Mouse (Mus musculus) small intestine, adult 2 months (tissue): Measurements from ENCODE around the gene Zswim1.
A peak's percentile ranks its signal among the peaks of the same experiment; 100 is the strongest.

Experiments used
- CTCF ChIP-seq: fragments of 200-500 bp; IDR thresholded peaks from 2 replicates; pipeline ENCODE4 v1.5.1; 2012; ENCODE audit warnings: low read depth, mild to moderate bottlenecking, control low read depth, inconsistent platforms, low read length, moderate library complexity, mixed read lengths; ENCODE audit not compliant: insufficient replicate concordance, insufficient read length; ENCODE audit errors: extremely low read depth
- POLR2A ChIP-seq: fragments of 200-500 bp; IDR thresholded peaks from 2 replicates; pipeline ENCODE4 v1.6.1; 2012; ENCODE audit warnings: low read depth, mild to moderate bottlenecking, control low read depth, inconsistent platforms, low read length, moderate library complexity

DNA sequence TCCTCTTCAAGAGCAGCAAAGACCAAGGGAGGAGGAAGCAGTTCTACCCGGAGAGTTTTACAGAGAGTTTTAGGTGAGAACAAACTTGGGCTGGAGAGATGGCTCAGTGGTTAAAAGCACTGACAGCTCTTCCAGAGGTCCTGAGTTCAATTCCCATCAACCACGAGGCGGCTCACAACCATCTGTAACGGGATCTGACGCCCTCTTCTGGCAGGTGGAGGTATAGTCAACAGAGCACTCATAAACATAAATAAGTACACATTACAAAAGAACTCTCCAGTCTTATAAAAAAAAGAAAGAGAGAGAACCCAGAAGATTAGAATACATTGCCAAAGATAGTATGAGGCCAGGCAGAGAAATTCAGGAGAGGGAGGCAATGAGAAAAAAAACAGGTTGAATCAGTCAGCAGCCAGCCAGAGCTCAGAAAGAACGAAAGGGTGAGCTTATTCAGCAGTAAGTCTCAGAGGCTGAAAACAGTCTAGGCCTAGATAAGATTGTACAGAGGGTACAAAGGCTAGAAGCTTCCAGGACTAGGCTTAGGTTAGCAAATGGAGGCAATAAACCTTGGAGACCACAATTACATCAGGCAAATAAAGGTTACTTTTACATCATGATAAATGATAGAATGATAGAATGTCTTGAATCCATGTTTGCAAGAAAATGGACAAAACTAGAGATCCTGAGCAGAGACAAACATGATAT lies 49.3 kb downstream of the Zswim1 start:
- peak; percentile 42; the same call in 1 of the 2 replicates for TF ChIP-seq CTCF
- no peak for TF ChIP-seq POLR2A
